Mouse (Mus musculus) liver, embryonic 16.5 days (tissue): ENCODE data around the gene Zcchc14. TPM values are rescaled to one million over a fixed set of nuclear protein-coding genes. Genes with fewer than 3 reads are reported as not detected.
"Not testable (repeated sequence)": the region's sequence is repeated elsewhere in the genome, so short reads cannot be mapped to it uniquely, and the experiment has no call there.

ENCODE experiments used
- ATAC-seq: fragments of 200-750 bp; cut with Nextera tagmentation; 2 replicates; pipeline ENCODE4 v1.8.0; 2017; ENCODE audit warnings: low read depth, mild to moderate bottlenecking, moderate number of reproducible peaks, moderate library complexity
- H3K27ac ChIP-seq: fragments of 300-500 bp; sonication (generic); 2 replicates; pipeline ENCODE4 v1.5.1; 2014; ENCODE audit warnings: mild to moderate bottlenecking, low read length
- H3K27me3 ChIP-seq: fragments of 300-500 bp; sonication (generic); 2 replicates; pipeline ENCODE4 v1.6.1; 2014; ENCODE audit warnings: low read depth, low read length, mixed read lengths; ENCODE audit not compliant: control insufficient read depth, insufficient read depth
- H3K36me3 ChIP-seq: fragments of 300-500 bp; sonication (generic); 2 replicates; pipeline ENCODE4 v1.6.1; 2014; ENCODE audit warnings: mild to moderate bottlenecking; ENCODE audit not compliant: control insufficient read depth, insufficient read depth
- H3K4me1 ChIP-seq: fragments of 300-500 bp; sonication (generic); 2 replicates; pipeline ENCODE4 v1.6.1; 2014; ENCODE audit warnings: low read depth, low read length, mixed read lengths; ENCODE audit not compliant: control insufficient read depth
- H3K4me2 ChIP-seq: fragments of 300-500 bp; sonication (generic); 2 replicates; pipeline ENCODE4 v1.6.1; 2014; ENCODE audit warnings: low read depth, low read length, mixed read lengths
- H3K4me3 ChIP-seq: fragments of 300-500 bp; sonication (generic); 2 replicates; pipeline ENCODE4 v1.5.1; 2014; ENCODE audit warnings: low read depth, mild to moderate bottlenecking, low read length
- H3K9ac ChIP-seq: fragments of 300-500 bp; sonication (generic); 2 replicates; pipeline ENCODE4 v1.6.1; 2014; ENCODE audit warnings: low read depth, low read length
- H3K9me3 ChIP-seq: fragments of 300-500 bp; sonication (generic); replicated peaks from 2 replicates; pipeline ENCODE4 v1.6.1; 2016; ENCODE audit warnings: low read length; ENCODE audit not compliant: control insufficient read depth
- whole genome bisulfite sequencing: fragments of 180-500 bp; shearing (Covaris S2); extraction: QIAGEN DNeasy Blood & Tissue Kit; methylation state at CpG from one replicate; pipeline ENCODE4 v1.1.7; 2014; ENCODE audit not compliant: insufficient replicate concordance; 5-methylcytosine and 5-hydroxymethylcytosine counted together
- polyA plus RNA-seq: library from polyadenylated mRNA; unstranded; fragments of >200 nt; fragmentation: Nextera tagmentation; extraction: Ambion mirVana; gene quantifications from 2 replicates; pipeline ENCODE4 v1.2.1, GENCODE M21; 2015

Zcchc14 gene
- polyA plus RNA-seq, 1 experiment from 2014 or later, result 1.6 TPM

- H3K4me2 ChIP-seq, result no peak overlapping the region
- H3K27ac ChIP-seq, result no peak overlapping the region
- no peak for ATAC-seq
- H3K9me3 ChIP-seq, result no peaks in the 10 kb centered on the region
- no peaks in the 10 kb centered on the region for H3K4me1 ChIP-seq
- no peaks in the 10 kb centered on the region; the same call in 1 of the 2 replicates for H3K27me3 ChIP-seq
- 36% methylated on average over 4 of the region's 4 CpGs for WGBS
- no peaks in the 10 kb centered on the region for H3K36me3 ChIP-seq
- H3K4me3 ChIP-seq, result no peak overlapping the region
- H3K9ac ChIP-seq, result no peak overlapping the region
Measured at GRCm38 (mm10) chr8:121673153-121673552, 20.5 kb upstream of the Zcchc14 start.

GRCm38 (mm10) chr8:121669208-121669607 lies 16.5 kb upstream of the Zcchc14 start:
- no peaks in the 10 kb centered on the region for H3K36me3 ChIP-seq
- ATAC-seq, result no peak
- no peak overlapping the region for H3K4me3 ChIP-seq
- no peak overlapping the region for H3K9ac ChIP-seq
- WGBS, result 13% methylated on average over 8 of the region's 8 CpGs
- no peaks in the 10 kb centered on the region; the same call in 1 of the 2 replicates for H3K27me3 ChIP-seq
- no peak overlapping the region for H3K4me2 ChIP-seq
- H3K27ac ChIP-seq, result no peak overlapping the region
- H3K4me1 ChIP-seq, result no peaks in the 10 kb centered on the region
- no peaks in the 10 kb centered on the region for H3K9me3 ChIP-seq

- Histone ChIP-seq H3K9ac (no peak overlapping the region), H3K4me1 (no peaks in the 10 kb centered on the region), H3K9me3 (no peaks in the 10 kb centered on the region), H3K4me2 (no peak overlapping the region), H3K27me3 (no peaks in the 10 kb centered on the region; the same call in 1 of the 2 replicates), H3K27ac (no peak overlapping the region), H3K36me3 (no peaks in the 10 kb centered on the region), H3K4me3 (no peak overlapping the region)
- WGBS, result 11% methylated on average over 6 of the region's 6 CpGs
- ATAC-seq, result no peak
Measured at GRCm38 (mm10) chr8:121668553-121668952, 15.9 kb upstream of the Zcchc14 start.

GRCm38 (mm10) chr8:121667936-121668500 lies 15.3 kb upstream of the Zcchc14 start:
- not testable (repeated sequence) for H3K9me3 ChIP-seq, H3K9ac ChIP-seq, H3K27ac ChIP-seq, H3K36me3 ChIP-seq, ATAC-seq, H3K4me3 ChIP-seq, H3K4me2 ChIP-seq, H3K4me1 ChIP-seq, H3K27me3 ChIP-seq
- whole genome bisulfite sequencing, result 52% methylated on average over 9 of the region's 9 CpGs

GRCm38 (mm10) chr8:121665329-121665728 lies 12.6 kb upstream of the Zcchc14 start:
- no peaks in the 10 kb centered on the region; the same call in 1 of the 2 replicates for H3K27me3 ChIP-seq
- 4% methylated on average over 16 of the region's 16 CpGs for WGBS
- no peak overlapping the region for H3K9ac ChIP-seq
- no peak overlapping the region for H3K4me3 ChIP-seq
- H3K36me3 ChIP-seq, result no peaks in the 10 kb centered on the region
- ATAC-seq, result peak; percentile 27; the same call in 1 of the 2 replicates
- H3K27ac ChIP-seq, result no peak overlapping the region
- H3K9me3 ChIP-seq, result no peaks in the 10 kb centered on the region
- peak overlapping the region; percentile 47 for H3K4me2 ChIP-seq
- H3K4me1 ChIP-seq, result no peaks in the 10 kb centered on the region

- H3K9me3 ChIP-seq, result no peaks in the 10 kb centered on the region
- 74% methylated on average over 12 of the region's 12 CpGs for WGBS
- H3K4me2 ChIP-seq, result no peak overlapping the region
- no peak overlapping the region for H3K9ac ChIP-seq
- H3K36me3 ChIP-seq, result no peaks in the 10 kb centered on the region
- no peak overlapping the region for H3K4me3 ChIP-seq
- H3K27me3 ChIP-seq, result no peaks in the 10 kb centered on the region; the same call in 1 of the 2 replicates
- H3K27ac ChIP-seq, result no peak overlapping the region
- no peaks in the 10 kb centered on the region for H3K4me1 ChIP-seq
- no peak for ATAC-seq
Measured at GRCm38 (mm10) chr8:121663101-121663500, 10.4 kb upstream of the Zcchc14 start.

- H3K4me1 ChIP-seq, result no peaks in the 10 kb centered on the region
- H3K27me3 ChIP-seq, result no peaks in the 10 kb centered on the region; the same call in 1 of the 2 replicates
- no peak overlapping the region for H3K9ac ChIP-seq
- no peaks in the 10 kb centered on the region for H3K9me3 ChIP-seq
- no peak for ATAC-seq
- 51% methylated on average over 18 of the region's 18 CpGs for WGBS
- H3K4me3 ChIP-seq, result no peak overlapping the region
- no peak overlapping the region for H3K27ac ChIP-seq
- no peak overlapping the region for H3K4me2 ChIP-seq
- no peaks in the 10 kb centered on the region for H3K36me3 ChIP-seq
Measured at GRCm38 (mm10) chr8:121661631-121662357, 9.1 kb upstream of the Zcchc14 start.

GRCm38 (mm10) chr8:121660602-121661001 lies 7.9 kb upstream of the Zcchc14 start:
- Histone ChIP-seq H3K36me3 (no peaks in the 10 kb centered on the region), H3K9ac (no peak overlapping the region), H3K27ac (no peak overlapping the region), H3K27me3 (peaks cover under 1% of the 10 kb centered on the region; the same call in 1 of the 2 replicates), H3K4me2 (no peak overlapping the region), H3K4me3 (no peak overlapping the region), H3K4me1 (no peaks in the 10 kb centered on the region), H3K9me3 (no peaks in the 10 kb centered on the region)
- ATAC-seq, result no peak
- 60% methylated on average over 15 of the region's 15 CpGs for WGBS

- WGBS, result 62% methylated on average over 14 of the region's 14 CpGs
- no peaks in the 10 kb centered on the region for H3K9me3 ChIP-seq
- H3K36me3 ChIP-seq, result no peaks in the 10 kb centered on the region
- peaks cover 52% of the 10 kb centered on the region for H3K27me3 ChIP-seq
- no peak for ATAC-seq
- H3K4me2 ChIP-seq, result no peak overlapping the region
- H3K4me1 ChIP-seq, result peaks cover 2% of the 10 kb centered on the region; the same call in 1 of the 2 replicates
- no peak overlapping the region for H3K9ac ChIP-seq
- no peak overlapping the region for H3K27ac ChIP-seq
- no peak overlapping the region for H3K4me3 ChIP-seq
Measured at GRCm38 (mm10) chr8:121654966-121655494, 2.3 kb upstream of the Zcchc14 start.
